ENCODE assay signal across 10 mouse cellular contexts in genomic region chr11:19761694-19761976, GRCm38 (mm10).
DNase-seq lines count a peak whose midpoint lies in the region; ATAC-seq and TF ChIP-seq lines count a peak whose summit lies in the region.
"Had no signal": no experiment of that assay in that cellular context is flagged by ENCODE, and none has a peak within 500 bp of the region (broad histone marks: within the 10 kb centered on the region; RNA-seq: fewer than 3 reads in every experiment).

No protein-coding gene starts in this region.

- H3K4me2 ChIP-seq in midbrain, embryonic 13.5 days (replicated peaks), result no peak overlapping the region

- 37% methylated on average over 4 of the region's 4 CpGs for WGBS in midbrain, embryonic 13.5 days

- H3K36me3 ChIP-seq in midbrain, embryonic 13.5 days, result no peaks in the 10 kb centered on the region

- 0 out of 2 replicates have a peak, but pooled peaks have one; percentile 21 for ATAC-seq in cerebellum, adult (ENCODE audit: insufficient number of reproducible peaks, low FRiP score, low TSS enrichment)
- peak; percentile 63 for ATAC-seq in midbrain, embryonic 13.5 days
- ATAC-seq: Patski had no signal

- intact Hi-C loops in left cerebral cortex, postnatal 4 days (cut with DNase I), result loop anchor here (5.0 kb wide), 2 partner anchors 734 to 884 kb away; no protein-coding TSS in a partner anchor
- intact Hi-C loops in left cerebral cortex, adult 2 months (cut with DNase I), result loop anchor here (2.0 to 10.0 kb wide), 3 partner anchors 735 to 1907 kb away; no protein-coding TSS in a partner anchor

- no peak overlapping the region for H3K4me3 ChIP-seq in midbrain, embryonic 13.5 days (replicated peaks)
- H3K4me3 ChIP-seq in left cerebral cortex, adult 2 months, result no peak overlapping the region

- H3K27ac ChIP-seq in midbrain, embryonic 13.5 days, result no peak overlapping the region
- H3K27ac ChIP-seq in left cerebral cortex, adult 2 months, result no peak overlapping the region
- H3K27ac ChIP-seq: layer of hippocampus, adult 2 months had no signal

- no peaks in the 10 kb centered on the region for H3K9me3 ChIP-seq in midbrain, embryonic 13.5 days

- peaks cover 15% of the 10 kb centered on the region for H3K4me1 ChIP-seq in midbrain, embryonic 13.5 days (replicated peaks)

- no peak for DNase-seq in cerebellum, adult 8-10 months
- peak; percentile 46 for DNase-seq in left cerebral cortex, postnatal 4 days
- no peak for DNase-seq in left cerebral cortex, adult 11 months (ENCODE audit: low spot score)
- peak; percentile 19 for DNase-seq in adrenal gland, adult 8-10 months
- no peak for DNase-seq in c-Kit-positive CD71-positive TER-119-positive erythroid progenitor cells, embryonic 14.5 days (ENCODE audit: low spot score)
- no peak for DNase-seq in left cerebral cortex, adult 2 months (ENCODE audit: extremely low spot score in 1 of 2, low spot score in 2 of 2)

- H3K9ac ChIP-seq in midbrain, embryonic 13.5 days (replicated peaks), result no peak overlapping the region

- H3K27me3 ChIP-seq in midbrain, embryonic 13.5 days, result peaks cover 21% of the 10 kb centered on the region

- no peak for TF ChIP-seq CTCF in left cerebral cortex, adult 2 months (IDR thresholded peaks at IDR 0.05)

Comparison
In these comparisons a context has a peak if more than half of its experiments do, and no peak if none do; other contexts are left out.
1. DNase-seq: peak in left cerebral cortex, postnatal 4 days (single experiment) and adrenal gland, adult 8-10 months (single experiment); none in cerebellum, adult 8-10 months (single experiment), left cerebral cortex, adult 11 months (single experiment), c-Kit-positive CD71-positive TER-119-positive erythroid progenitor cells, embryonic 14.5 days (single experiment) and left cerebral cortex, adult 2 months (0 of 2).